Mouse (Mus musculus) embryonic facial prominence, embryonic 11.5 days (tissue): Measurements from ENCODE around the gene Gm17087. TPM values are rescaled to one million over a fixed set of nuclear protein-coding genes. Genes with fewer than 3 reads are reported as not detected.
A peak's percentile ranks its signal among the peaks of the same experiment; 100 is the strongest.

Source experiments
- ATAC-seq: fragments of 200-750 bp; cut with Nextera tagmentation; replicated peaks from 2 replicates; pipeline ENCODE4 v1.8.0; 2017; ENCODE audit warnings: low read depth; ENCODE audit not compliant: insufficient number of reproducible peaks, low FRiP score, low TSS enrichment
- DNase-seq: peaks from one replicate; pipeline ENCODE4 v3.0.0-alpha.2; 2015; ENCODE audit warnings: low spot score
- H3K27ac ChIP-seq: fragments of 300-500 bp; sonication (generic); replicated peaks from 2 replicates; pipeline ENCODE4 v1.5.1; 2014; ENCODE audit warnings: mild to moderate bottlenecking, low read depth, low read length, control low read depth
- H3K27me3 ChIP-seq: fragments of 300-500 bp; sonication (generic); 2 replicates; pipeline ENCODE4 v1.6.1; 2014; ENCODE audit warnings: mild to moderate bottlenecking, low read length, moderate library complexity, mixed read lengths; ENCODE audit not compliant: control insufficient read depth, insufficient read depth
- H3K36me3 ChIP-seq: fragments of 300-500 bp; sonication (generic); replicated peaks from 2 replicates; pipeline ENCODE4 v1.6.1; 2014; ENCODE audit warnings: low read depth, mild to moderate bottlenecking, low read length, moderate library complexity, mixed read lengths; ENCODE audit not compliant: control insufficient read depth, insufficient read depth
- H3K4me1 ChIP-seq: fragments of 300-500 bp; sonication (generic); 2 replicates; pipeline ENCODE4 v1.6.1; 2014; ENCODE audit warnings: low read length, mixed read lengths; ENCODE audit not compliant: control insufficient read depth, insufficient read depth
- H3K4me2 ChIP-seq: fragments of 300-500 bp; sonication (generic); 2 replicates; pipeline ENCODE4 v1.6.1; 2014; ENCODE audit warnings: low read depth, mild to moderate bottlenecking, control low read depth, low read length, moderate library complexity
- H3K4me3 ChIP-seq: fragments of 300-500 bp; sonication (generic); 2 replicates; pipeline ENCODE4 v1.5.1; 2014; ENCODE audit warnings: low read depth, low read length, control low read depth
- H3K9ac ChIP-seq: fragments of 300-500 bp; sonication (generic); replicated peaks from 2 replicates; pipeline ENCODE4 v1.6.1; 2014; ENCODE audit warnings: mild to moderate bottlenecking, control low read depth, low read length
- H3K9me3 ChIP-seq: fragments of 300-500 bp; sonication (generic); replicated peaks from 2 replicates; pipeline ENCODE4 v1.6.1; 2016; ENCODE audit warnings: mild to moderate bottlenecking, low read length, inconsistent platforms, mixed read lengths; ENCODE audit not compliant: control insufficient read depth
- WGBS: fragments of 180-500 bp; shearing (Covaris S2); extraction: QIAGEN DNeasy Blood & Tissue Kit; methylation state at CpG from one replicate; pipeline ENCODE4 v1.1.7; 2014; 5-methylcytosine and 5-hydroxymethylcytosine counted together
- polyA plus RNA-seq: library from polyadenylated mRNA; unstranded; fragments of >200 nt; fragmentation: Nextera tagmentation; extraction: Ambion mirVana; gene quantifications from 2 replicates; pipeline ENCODE4 v1.2.1, GENCODE M21; 2014

Gm17087 gene
- polyA plus RNA-seq, 1 experiment from 2014 or later: not detected

GRCm38 (mm10) chr17:8581579-8581978 lies 14.8 kb upstream of the Gm17087 start:
- 82% methylated on average over 8 of the region's 8 CpGs for WGBS
- H3K9me3 ChIP-seq: no peaks in the 10 kb centered on the region

DNA sequence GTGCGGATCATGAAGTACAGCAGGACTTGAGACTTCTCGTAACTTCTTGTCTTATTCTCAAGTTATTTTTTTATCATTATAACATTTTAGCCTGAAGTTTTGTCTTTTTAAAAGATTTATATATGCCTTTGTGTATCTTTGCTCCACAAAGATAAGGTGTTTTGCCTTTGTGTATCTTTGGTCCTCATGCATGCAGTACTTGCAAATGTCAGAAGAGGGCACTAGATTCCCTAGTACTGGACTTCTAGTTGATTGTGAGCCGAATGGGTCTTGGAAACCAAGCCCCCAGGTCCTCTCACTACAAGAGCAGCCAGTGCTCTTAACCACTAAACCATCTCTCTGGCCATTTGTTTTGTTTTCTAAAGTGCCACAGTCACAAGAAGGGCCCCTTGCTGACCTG lies 13.6 kb upstream of the Gm17087 start:
- Histone ChIP-seq H3K27ac (no peak overlapping the region), H3K36me3 (no peaks in the 10 kb centered on the region), H3K9ac (no peak overlapping the region), H3K4me2 (no peak overlapping the region), H3K27me3 (no peaks in the 10 kb centered on the region), H3K4me3 (no peak overlapping the region), H3K9me3 (no peaks in the 10 kb centered on the region), H3K4me1 (no peaks in the 10 kb centered on the region)
- 68% methylated on average over 3 of the region's 3 CpGs for WGBS
- ATAC-seq (no peak), DNase-seq (peak; percentile 51)

More at GRCm38 (mm10) chr17:8581579-8581978, 14.8 kb upstream of the Gm17087 start:
- ATAC-seq (no peak), DNase-seq (no peak)
- no peak overlapping the region for H3K4me3 ChIP-seq
- no peaks in the 10 kb centered on the region for H3K4me1 ChIP-seq
- H3K27me3 ChIP-seq: no peaks in the 10 kb centered on the region
- no peak overlapping the region for H3K9ac ChIP-seq
- no peaks in the 10 kb centered on the region for H3K36me3 ChIP-seq
- no peak overlapping the region for H3K27ac ChIP-seq
- H3K4me2 ChIP-seq: no peak overlapping the region

GRCm38 (mm10) chr17:8573542-8574260 lies 7.0 kb upstream of the Gm17087 start:
- DNase-seq (no peak), ATAC-seq (no peak)
- WGBS: 76% methylated on average over 8 of the region's 8 CpGs
- Histone ChIP-seq H3K36me3 (no peaks in the 10 kb centered on the region), H3K9ac (no peak overlapping the region), H3K27me3 (no peaks in the 10 kb centered on the region), H3K4me2 (no peak overlapping the region), H3K27ac (no peak overlapping the region), H3K4me3 (no peak overlapping the region), H3K4me1 (no peaks in the 10 kb centered on the region), H3K9me3 (no peaks in the 10 kb centered on the region)

DNA sequence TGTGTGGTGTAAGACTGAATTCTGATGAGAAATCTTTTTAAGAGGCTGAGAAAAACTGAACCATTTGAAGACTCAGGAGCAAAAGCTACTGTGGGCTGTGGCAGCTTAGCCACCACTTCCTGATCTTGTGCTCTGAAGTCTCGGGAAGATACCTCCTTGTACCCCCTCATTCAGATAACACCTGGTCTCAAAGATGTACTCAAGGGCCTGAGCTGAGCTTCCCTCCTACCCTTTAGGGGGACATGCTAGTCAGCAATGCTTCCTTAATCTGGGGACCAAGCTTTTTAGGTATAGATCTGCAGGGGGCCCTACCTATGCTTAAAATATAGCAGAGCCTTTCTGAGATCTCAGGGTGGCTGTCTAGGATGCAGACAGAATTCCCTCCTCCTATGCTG lies 3.9 kb downstream of the Gm17087 start:
- H3K27ac ChIP-seq: no peak overlapping the region
- no peak overlapping the region for H3K4me2 ChIP-seq
- H3K4me3 ChIP-seq: no peak overlapping the region
- H3K9ac ChIP-seq: no peak overlapping the region
- no peak for ATAC-seq
- 68% methylated on average over 1 of the region's 1 CpGs for WGBS
- no peak for DNase-seq
- H3K36me3 ChIP-seq: no peaks in the 10 kb centered on the region
- no peaks in the 10 kb centered on the region for H3K4me1 ChIP-seq
- no peaks in the 10 kb centered on the region for H3K27me3 ChIP-seq
- H3K9me3 ChIP-seq: no peaks in the 10 kb centered on the region

GRCm38 (mm10) chr17:8562101-8562885 lies 4.5 kb downstream of the Gm17087 start:
- no peaks in the 10 kb centered on the region for H3K36me3 ChIP-seq
- no peaks in the 10 kb centered on the region for H3K4me1 ChIP-seq
- no peaks in the 10 kb centered on the region for H3K27me3 ChIP-seq
- H3K4me2 ChIP-seq: no peak overlapping the region
- no peak overlapping the region for H3K9ac ChIP-seq
- ATAC-seq: no peak
- no peaks in the 10 kb centered on the region for H3K9me3 ChIP-seq
- no peak for DNase-seq
- no peak overlapping the region for H3K4me3 ChIP-seq
- H3K27ac ChIP-seq: no peak overlapping the region
- 74% methylated on average over 14 of the region's 14 CpGs for WGBS

DNA sequence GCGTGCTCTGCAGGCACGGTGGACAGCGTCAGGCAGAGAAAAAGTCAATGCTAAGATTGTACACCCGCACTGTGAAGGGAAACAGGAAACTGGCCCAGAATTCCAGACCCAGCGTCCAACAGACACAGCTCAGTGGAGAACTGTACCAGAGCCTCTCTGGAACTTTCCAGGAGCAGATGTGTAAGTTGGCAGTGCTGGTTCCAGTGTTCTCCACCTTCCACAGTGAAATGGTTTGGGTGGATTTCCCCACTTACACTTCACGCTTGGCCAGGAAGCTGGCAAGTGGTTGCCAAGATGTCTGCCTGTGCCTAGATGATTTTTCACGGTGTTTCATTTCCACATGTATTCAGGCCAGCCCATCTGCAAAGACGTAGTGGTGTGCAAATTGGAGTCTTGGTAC lies 8.8 kb downstream of the Gm17087 start:
- 84% methylated on average over 8 of the region's 8 CpGs for WGBS
- H3K9ac ChIP-seq: no peak overlapping the region
- no peaks in the 10 kb centered on the region for H3K36me3 ChIP-seq
- no peaks in the 10 kb centered on the region for H3K27me3 ChIP-seq
- ATAC-seq: no peak
- H3K4me3 ChIP-seq: no peak overlapping the region
- no peaks in the 10 kb centered on the region for H3K4me1 ChIP-seq
- no peak overlapping the region for H3K27ac ChIP-seq
- no peak for DNase-seq
- no peaks in the 10 kb centered on the region for H3K9me3 ChIP-seq
- H3K4me2 ChIP-seq: no peak overlapping the region

DNA sequence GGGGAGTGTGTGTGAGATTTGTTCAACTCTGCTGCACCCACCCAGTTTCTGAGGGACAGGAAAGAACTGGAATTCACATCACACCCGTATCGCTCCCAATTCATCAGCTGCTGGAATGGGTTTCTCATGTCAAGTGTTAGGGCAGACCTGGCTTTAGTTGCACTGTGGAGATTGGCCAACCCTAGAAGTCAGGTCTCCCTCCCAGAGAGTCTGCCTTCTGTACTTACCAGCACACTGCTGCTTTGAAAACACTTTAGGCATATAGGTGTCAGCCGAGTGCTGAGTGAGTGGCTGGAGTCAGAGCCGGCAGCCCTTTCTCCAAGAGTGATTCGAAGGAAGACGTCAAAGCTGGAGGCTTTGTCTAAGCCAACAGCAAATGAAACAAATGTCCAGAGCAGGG lies 10.5 kb downstream of the Gm17087 start:
- Histone ChIP-seq H3K36me3 (no peaks in the 10 kb centered on the region), H3K27ac (no peak overlapping the region), H3K9ac (no peak overlapping the region), H3K4me3 (no peak overlapping the region), H3K4me2 (no peak overlapping the region), H3K9me3 (no peaks in the 10 kb centered on the region), H3K27me3 (no peaks in the 10 kb centered on the region), H3K4me1 (no peaks in the 10 kb centered on the region)
- 84% methylated on average over 6 of the region's 6 CpGs for WGBS
- no peak for ATAC-seq
- no peak for DNase-seq

- Histone ChIP-seq H3K9me3 (no peaks in the 10 kb centered on the region), H3K4me1 (no peaks in the 10 kb centered on the region), H3K36me3 (no peaks in the 10 kb centered on the region), H3K4me3 (no peak overlapping the region), H3K27me3 (no peaks in the 10 kb centered on the region), H3K4me2 (no peak overlapping the region), H3K9ac (no peak overlapping the region), H3K27ac (no peak overlapping the region)
- no peak for DNase-seq
- ATAC-seq: no peak
- WGBS: 83% methylated on average over 9 of the region's 9 CpGs
Observed at GRCm38 (mm10) chr17:8555785-8556184, 11.0 kb downstream of the Gm17087 start.
